Mouse (Mus musculus) CH12.LX (cell line): Measurements from ENCODE around the gene Olfr969. TPM values are rescaled to one million over a fixed set of nuclear protein-coding genes. Genes with fewer than 3 reads are reported as not detected.
"Not testable (repeated sequence)": the region's sequence is repeated elsewhere in the genome, so short reads cannot be mapped to it uniquely, and the experiment has no call there.

Experiments
- DNase-seq: peaks from one replicate; pipeline ENCODE4 v3.0.0-alpha.2; 2013; ENCODE audit errors: extremely low read depth
- H3K27ac ChIP-seq: 2 replicates; pipeline ENCODE4 v1.5.1; 2012; ENCODE audit warnings: low read depth, mild to moderate bottlenecking, control low read depth, moderate library complexity; ENCODE audit not compliant: insufficient read depth
- H3K27me3 ChIP-seq: replicated peaks from 2 replicates; pipeline ENCODE3; 2012; ENCODE audit warnings: inconsistent platforms
- H3K36me3 ChIP-seq, 2 experiments: replicated peaks in 1 of 2; 2 replicates each; pipeline versions ENCODE3 to v1.6.1; 2012; ENCODE audit warnings: inconsistent platforms in 1 of 2, low read length in 1 of 2, mild to moderate bottlenecking in 1 of 2, mixed read lengths in 1 of 2, moderate library complexity in 1 of 2; ENCODE audit not compliant: control insufficient read depth in 1 of 2, insufficient read depth in 1 of 2
- H3K4me1 ChIP-seq, 2 experiments: 2 replicates each; pipeline ENCODE4 v1.6.1; 2012; ENCODE audit warnings: inconsistent platforms in 1 of 2, moderate library complexity in 1 of 2; ENCODE audit not compliant: insufficient read depth in 2 of 2, control insufficient read depth in 1 of 2
- H3K4me2 ChIP-seq: 2 replicates; pipeline ENCODE4 v1.6.1; 2012; ENCODE audit warnings: low read depth, mild to moderate bottlenecking, control low read depth; ENCODE audit not compliant: poor library complexity, insufficient read depth, severe bottlenecking
- H3K4me3 ChIP-seq, 3 experiments: fragments of 150-350 bp in 1 of 3; sonication (generic) in 1 of 3; replicated peaks in 1 of 3; 2 replicates each; pipeline versions ENCODE3 to v1.5.1; 2011 to 2012; ENCODE audit warnings: low read depth in 2 of 3, low read length in 2 of 3, mild to moderate bottlenecking in 2 of 3, moderate library complexity in 2 of 3, control low read depth in 1 of 3, improper control_type of control experiment in 1 of 3, inconsistent platforms in 1 of 3, mixed read lengths in 1 of 3; ENCODE audit not compliant: poor library complexity in 1 of 3
- H3K79me2 ChIP-seq: replicated peaks from 2 replicates; pipeline ENCODE4 v1.6.1; 2012; ENCODE audit warnings: mild to moderate bottlenecking, moderate library complexity; ENCODE audit not compliant: control insufficient read depth, poor library complexity, insufficient read depth, severe bottlenecking; ENCODE audit errors: extremely low read depth
- H3K9ac ChIP-seq: 2 replicates; pipeline ENCODE4 v1.6.1; 2012; ENCODE audit warnings: low read depth, mild to moderate bottlenecking, control low read depth, moderate library complexity; ENCODE audit not compliant: insufficient read depth
- H3K9me3 ChIP-seq: replicated peaks from 2 replicates; pipeline ENCODE3; 2012; ENCODE audit warnings: low read length, inconsistent platforms, mixed read lengths
- BHLHE40 ChIP-seq: IDR thresholded peaks from 2 replicates; pipeline ENCODE4 v1.6.1; 2011; ENCODE audit warnings: mild to moderate bottlenecking, low read depth, low read length, improper control_type of control experiment
- CHD2 ChIP-seq: IDR thresholded peaks from 2 replicates; pipeline ENCODE4 v1.6.1; 2011; ENCODE audit warnings: low read length, improper control_type of control experiment
- ELF1 ChIP-seq: IDR thresholded peaks from 2 replicates; pipeline ENCODE4 v1.6.1; 2014; ENCODE audit warnings: low read depth, mild to moderate bottlenecking, inconsistent platforms, low read length, improper control_type of control experiment
- EP300 ChIP-seq: IDR thresholded peaks from 2 replicates; pipeline ENCODE4 v1.6.1; 2011; ENCODE audit warnings: low read length, improper control_type of control experiment
- HCFC1 ChIP-seq: IDR thresholded peaks from 2 replicates; pipeline ENCODE4 v1.6.1; 2012; ENCODE audit warnings: low read depth, mild to moderate bottlenecking, inconsistent platforms, low read length, improper control_type of control experiment
- JUN ChIP-seq: IDR thresholded peaks from 2 replicates; pipeline ENCODE4 v1.6.1; 2011; ENCODE audit warnings: low read depth, mild to moderate bottlenecking, low read length, improper control_type of control experiment, moderate library complexity; ENCODE audit not compliant: insufficient read depth
- JUND ChIP-seq: conservative IDR thresholded peaks from 2 replicates; pipeline ENCODE4 v1.6.1; 2011; ENCODE audit warnings: low read depth, low read length, improper control_type of control experiment
- KAT2A ChIP-seq: IDR thresholded peaks from 2 replicates; pipeline ENCODE4 v1.6.1; 2012; ENCODE audit warnings: low read length, improper control_type of control experiment, inconsistent platforms; ENCODE audit not compliant: insufficient replicate concordance
- MAX ChIP-seq: IDR thresholded peaks from 2 replicates; pipeline ENCODE4 v1.6.1; 2011; ENCODE audit warnings: low read length, improper control_type of control experiment
- MEF2A ChIP-seq: IDR thresholded peaks from 2 replicates; pipeline ENCODE4 v1.6.1; 2014; ENCODE audit warnings: low read depth, mild to moderate bottlenecking, inconsistent platforms, low read length, improper control_type of control experiment, borderline replicate concordance
- MXI1 ChIP-seq: IDR thresholded peaks from 2 replicates; pipeline ENCODE4 v1.6.1; 2011; ENCODE audit warnings: mild to moderate bottlenecking, low read depth, low read length, improper control_type of control experiment
- MYC ChIP-seq: IDR thresholded peaks from 2 replicates; pipeline ENCODE4 v1.6.1; 2011; ENCODE audit warnings: low read depth, mild to moderate bottlenecking, improper control_type of control experiment, low read length
- NELFE ChIP-seq: IDR thresholded peaks from 2 replicates; pipeline ENCODE4 v1.6.1; 2011; ENCODE audit warnings: low read depth, low read length, improper control_type of control experiment
- NRF1 ChIP-seq: IDR thresholded peaks from 2 replicates; pipeline ENCODE4 v1.6.1; 2014; ENCODE audit warnings: low read depth, mild to moderate bottlenecking, inconsistent platforms, low read length, improper control_type of control experiment, moderate library complexity
- POLR2A ChIP-seq: IDR thresholded peaks from 2 replicates; pipeline ENCODE4 v1.6.1; 2011; ENCODE audit warnings: low read depth, mild to moderate bottlenecking, improper control_type of control experiment, low read length
- RAD21 ChIP-seq: IDR thresholded peaks from 2 replicates; pipeline ENCODE4 v1.6.1; 2011; ENCODE audit warnings: low read depth, mild to moderate bottlenecking, low read length, improper control_type of control experiment, moderate library complexity
- RCOR1 ChIP-seq: conservative IDR thresholded peaks from 2 replicates; pipeline ENCODE4 v1.6.1; 2012; ENCODE audit warnings: low read depth, mild to moderate bottlenecking, inconsistent platforms, low read length, improper control_type of control experiment
- SIN3A ChIP-seq: IDR thresholded peaks from 2 replicates; pipeline ENCODE4 v1.6.1; 2012; ENCODE audit warnings: low read length, improper control_type of control experiment, inconsistent platforms
- SMC3 ChIP-seq: IDR thresholded peaks from 2 replicates; pipeline ENCODE4 v1.6.1; 2011; ENCODE audit warnings: low read depth, low read length, improper control_type of control experiment
- TBP ChIP-seq: conservative IDR thresholded peaks from 2 replicates; pipeline ENCODE4 v1.6.1; 2011; ENCODE audit warnings: low read depth, low read length, improper control_type of control experiment
- TCF12 ChIP-seq: IDR thresholded peaks from 2 replicates; pipeline ENCODE4 v1.6.1; 2014; ENCODE audit warnings: low read depth, mild to moderate bottlenecking, inconsistent platforms, low read length, improper control_type of control experiment
- USF2 ChIP-seq: conservative IDR thresholded peaks from 2 replicates; pipeline ENCODE4 v1.6.1; 2011; ENCODE audit warnings: low read depth, low read length, improper control_type of control experiment
- ZC3H11A ChIP-seq: IDR thresholded peaks from 2 replicates; pipeline ENCODE4 v1.6.1; 2012; ENCODE audit warnings: low read depth, mild to moderate bottlenecking, inconsistent platforms, low read length, improper control_type of control experiment
- ZMIZ1 ChIP-seq: IDR thresholded peaks from 2 replicates; pipeline ENCODE4 v1.6.1; 2012; ENCODE audit warnings: low read depth, mild to moderate bottlenecking, inconsistent platforms, low read length, improper control_type of control experiment
- ZNF384 ChIP-seq: IDR thresholded peaks from 2 replicates; pipeline ENCODE4 v1.6.1; 2012; ENCODE audit warnings: low read depth, low read length, improper control_type of control experiment, inconsistent platforms
- dilution Hi-C: fragments of 300-500 bp; cut with MboI; formaldehyde crosslinking; loops from 2 replicates; pipeline ENCODE4 v1.14.3; 2020; ENCODE audit warnings: low sequenced_read_pairs; ENCODE audit not compliant: extremely low pct_unique_long_range_greater_than_20kb, extremely low pct_ligation_motif_present
- in situ Hi-C: fragments of 300-500 bp; cut with MboI; formaldehyde crosslinking; loops from 3 replicates; pipeline ENCODE4 v1.14.3; 2019; ENCODE audit warnings: low sequenced_read_pairs, low pct_ligation_motif_present, low pct_unique_long_range_greater_than_20kb, mixed read lengths
- polyA plus RNA-seq: library from polyadenylated mRNA; unstranded; fragments of >175 nt; gene quantifications from 2 replicates; pipeline ENCODE4 v1.2.1, GENCODE M21; 2012; ENCODE audit warnings: low read depth; ENCODE audit not compliant: insufficient read length
- total RNA-seq, 2 experiments: library from RNA; depleted of rRNA; stranded (reverse); fragments of 300-350 nt in 1 of 2; fragments of >200 nt in 1 of 2; gene quantifications; 2 replicates each; pipeline ENCODE4 v1.2.3; 2012 to 2014

Olfr969 gene
- total and polyA plus RNA-seq, 3 experiments = not detected

DNA sequence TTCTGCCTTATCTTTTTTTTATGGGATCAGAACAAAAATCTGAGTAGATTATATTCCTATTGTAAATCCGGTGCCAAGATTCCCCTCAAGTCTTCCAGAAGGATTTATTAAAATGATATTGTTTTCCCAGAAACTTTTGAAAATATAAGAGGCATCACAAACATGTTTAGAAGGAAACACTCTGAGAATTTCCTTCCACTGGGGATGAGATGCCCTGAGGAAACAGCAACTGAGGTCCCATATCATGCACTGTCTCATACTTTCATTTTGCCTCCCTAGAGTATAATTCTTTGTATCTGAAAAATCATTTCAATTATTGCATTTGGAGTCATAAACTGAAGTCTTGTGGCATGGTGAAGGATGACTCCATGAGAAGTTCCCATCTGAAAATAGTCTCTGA lies 7.6 kb upstream of the Olfr969 start, which contains the start of gene Olfr968:
Gene Olfr968, minus strand, starts transcription at position 101 of the 400 bp plus-strand sequence.
- Histone ChIP-seq H3K27me3 (no peaks in the 10 kb centered on the region), H3K79me2 (no peaks in the 10 kb centered on the region), H3K9me3 (no peaks in the 10 kb centered on the region), H3K4me1 (no peaks in the 10 kb centered on the region), H3K27ac (no peak within 1 kb of the TSS), H3K4me3 (no peak within 1 kb of the TSS), H3K9ac (no peak within 1 kb of the TSS), H3K4me2 (no peak within 1 kb of the TSS), H3K36me3 (no peaks in the 10 kb centered on the region)
- in situ Hi-C loops (no loop called here), dilution Hi-C loops (no loop called here)
- TF ChIP-seq JUN (no peak), CHD2 (no peak), TBP (no peak), MEF2A (no peak), RAD21 (no peak), BHLHE40 (no peak), NRF1 (no peak), MYC (no peak), NELFE (no peak), ZC3H11A (no peak), ZMIZ1 (no peak), POLR2A (no peak), SMC3 (no peak)
- no peak for DNase-seq

DNA sequence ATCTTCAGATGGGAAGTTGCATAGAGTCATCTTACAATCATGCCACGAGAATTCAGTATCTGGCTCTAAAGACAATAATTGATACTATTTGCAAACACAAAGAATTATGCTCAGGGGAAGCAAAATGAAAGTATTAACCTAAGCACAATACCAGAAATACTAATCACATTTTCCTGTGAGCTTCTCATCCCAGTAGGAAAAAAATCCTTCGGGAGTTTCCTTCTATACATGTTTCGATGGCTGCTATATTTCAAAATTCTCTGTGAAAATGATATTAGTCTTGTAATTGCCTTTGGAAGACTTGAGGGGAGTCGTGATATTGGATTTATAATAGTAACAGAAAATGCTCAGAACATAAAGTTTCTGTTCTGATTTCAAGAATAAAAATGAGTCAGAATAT lies 17.8 kb downstream of the Olfr969 start, which contains the start of gene Olfr970:
Gene Olfr970, plus strand, starts transcription at position 301 of the 400 bp plus-strand sequence.
- Histone ChIP-seq H3K4me3 (no peak within 1 kb of the TSS), H3K4me2 (no peak within 1 kb of the TSS), H3K36me3 (no peaks in the 10 kb centered on the region), H3K79me2 (no peaks in the 10 kb centered on the region), H3K9ac (no peak within 1 kb of the TSS), H3K4me1 (no peaks in the 10 kb centered on the region), H3K9me3 (no peaks in the 10 kb centered on the region), H3K27me3 (no peaks in the 10 kb centered on the region), H3K27ac (no peak within 1 kb of the TSS)
- DNase-seq = no peak
- TF ChIP-seq MAX (no peak), MYC (no peak), TBP (no peak), HCFC1 (no peak), JUN (no peak), ZMIZ1 (no peak), POLR2A (no peak), EP300 (no peak), TCF12 (no peak), NELFE (no peak), RCOR1 (no peak), ELF1 (no peak), JUND (no peak), KAT2A (no peak), MEF2A (no peak), BHLHE40 (no peak), SIN3A (no peak), USF2 (no peak), ZNF384 (no peak), MXI1 (no peak)
- dilution Hi-C loops = no loop called here
- in situ Hi-C loops = no loop called here

- H3K27me3 ChIP-seq, dilution Hi-C loops, H3K9me3 ChIP-seq: not testable (repeated sequence)
Measured at GRCm38 (mm10) chr9:39836576-39836975, 45.8 kb downstream of the Olfr969 start, which contains the start of gene Olfr971. Gene Olfr971, plus strand, starts transcription at chr9:39836876.

More at GRCm38 (mm10) chr9:39836576-39836975, 45.8 kb downstream of the Olfr969 start, which contains the start of gene Olfr971:
- H3K4me3 ChIP-seq, H3K79me2 ChIP-seq, H3K27ac ChIP-seq, H3K9ac ChIP-seq, H3K4me2 ChIP-seq, H3K36me3 ChIP-seq, H3K4me1 ChIP-seq, in situ Hi-C loops, DNase-seq: not testable (repeated sequence)
